Mouse (Mus musculus): ENCODE results near the gene Abcg1. TPM values are rescaled to one million over a fixed set of nuclear protein-coding genes. Genes with fewer than 3 reads are reported as not detected.
A peak's percentile ranks its signal among the peaks of the same experiment; 100 is the strongest.

Abcg1 gene
- polyA plus RNA-seq, 1 experiment from 2014 or later = 9.3 TPM

DNA sequence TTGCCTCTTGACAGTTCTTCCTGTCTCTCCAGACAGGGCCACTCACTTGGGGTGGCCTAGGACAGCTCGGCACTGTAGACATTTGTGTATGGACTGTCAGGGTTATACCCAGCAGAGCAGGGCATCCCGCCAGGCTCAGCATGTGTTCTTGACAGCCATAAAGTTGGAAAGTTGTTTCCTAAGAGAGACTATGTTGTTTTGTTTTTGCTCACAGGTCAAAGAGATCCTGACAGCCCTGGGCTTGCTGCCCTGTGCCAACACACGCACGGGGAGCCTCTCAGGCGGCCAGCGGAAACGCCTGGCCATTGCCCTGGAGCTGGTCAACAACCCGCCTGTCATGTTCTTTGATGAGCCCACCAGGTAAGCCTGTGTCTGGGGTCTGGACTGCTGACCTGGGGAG is 46.3 kb downstream of the Abcg1 start:
- Histone ChIP-seq H3K9ac (no peak overlapping the region), H3K36me3 (replicated peaks) (no peaks in the 10 kb centered on the region), H3K4me2 (no peak overlapping the region), H3K4me1 (replicated peaks) (peaks cover 25% of the 10 kb centered on the region), H3K9me3 (replicated peaks) (no peaks in the 10 kb centered on the region), H3K27ac (replicated peaks) (no peak overlapping the region), H3K4me3 (replicated peaks) (no peak overlapping the region), H3K27me3 (peaks cover 3% of the 10 kb centered on the region; the same call in 1 of the 2 replicates)
- no peak for ATAC-seq (ENCODE audit: insufficient read depth)
- 86% methylated on average over 8 of the region's 8 CpGs for WGBS (ENCODE audit: insufficient replicate concordance)

DNA sequence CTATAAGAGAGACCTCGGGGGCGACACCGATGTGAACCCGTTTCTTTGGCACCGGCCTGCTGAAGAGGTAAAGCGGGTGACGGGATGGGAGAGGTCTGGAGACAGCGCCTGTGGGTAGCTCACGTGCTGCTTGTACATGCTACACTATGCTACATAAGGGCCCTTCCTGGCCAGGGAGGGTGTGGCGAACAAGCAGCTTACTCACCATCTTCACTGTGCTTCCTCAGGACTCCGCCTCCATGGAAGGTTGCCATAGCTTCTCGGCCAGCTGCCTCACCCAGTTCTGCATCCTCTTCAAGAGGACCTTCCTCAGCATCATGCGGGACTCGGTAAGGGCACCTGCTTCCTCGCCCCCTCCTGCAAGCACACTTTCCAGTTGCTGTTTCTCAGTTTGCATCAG is 50.9 kb downstream of the Abcg1 start:
- Histone ChIP-seq H3K4me3 (replicated peaks) (no peak overlapping the region), H3K4me1 (replicated peaks) (peaks cover 15% of the 10 kb centered on the region), H3K27me3 (peaks cover 3% of the 10 kb centered on the region; the same call in 1 of the 2 replicates), H3K36me3 (replicated peaks) (peaks cover 5% of the 10 kb centered on the region; the same call in 1 of the 2 replicates), H3K27ac (replicated peaks) (no peak overlapping the region), H3K4me2 (no peak overlapping the region), H3K9me3 (replicated peaks) (no peaks in the 10 kb centered on the region), H3K9ac (no peak overlapping the region)
- no peak for ATAC-seq (ENCODE audit: insufficient read depth)
- 81% methylated on average over 15 of the region's 15 CpGs for WGBS (ENCODE audit: insufficient replicate concordance)

DNA sequence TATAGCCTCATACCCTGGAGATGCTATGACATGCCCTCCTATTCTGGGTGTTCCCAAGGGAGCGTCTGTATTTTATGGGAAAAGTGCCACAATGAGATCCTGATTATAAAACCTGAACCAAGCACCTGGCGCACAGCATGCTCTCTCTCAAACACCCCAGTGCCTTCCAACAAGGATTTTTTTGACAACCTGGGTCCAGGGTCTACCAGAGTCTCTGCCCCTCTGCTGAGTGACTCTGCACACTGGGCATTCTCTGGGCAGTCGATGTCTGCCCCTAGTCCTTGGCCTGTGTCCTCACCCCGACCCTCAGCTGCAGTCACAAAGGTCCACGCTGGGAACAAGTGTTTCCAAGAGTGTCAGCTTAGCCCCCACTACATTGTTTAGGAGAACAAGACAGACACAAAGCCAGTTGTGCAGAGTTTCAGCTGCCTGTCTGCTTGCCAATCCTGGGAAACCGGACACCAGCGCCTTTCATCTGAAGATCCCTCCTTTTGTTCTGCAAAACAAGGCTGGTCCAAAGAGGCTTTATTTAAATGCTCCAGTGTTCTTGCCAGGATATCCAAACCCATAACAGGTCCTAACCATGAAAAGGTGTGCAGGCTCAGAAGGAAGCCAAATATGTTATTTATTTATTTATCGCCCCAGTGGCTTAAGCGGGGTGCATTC is 55.8 kb downstream of the Abcg1 start:
- no peak for ATAC-seq (ENCODE audit: insufficient read depth)

DNA sequence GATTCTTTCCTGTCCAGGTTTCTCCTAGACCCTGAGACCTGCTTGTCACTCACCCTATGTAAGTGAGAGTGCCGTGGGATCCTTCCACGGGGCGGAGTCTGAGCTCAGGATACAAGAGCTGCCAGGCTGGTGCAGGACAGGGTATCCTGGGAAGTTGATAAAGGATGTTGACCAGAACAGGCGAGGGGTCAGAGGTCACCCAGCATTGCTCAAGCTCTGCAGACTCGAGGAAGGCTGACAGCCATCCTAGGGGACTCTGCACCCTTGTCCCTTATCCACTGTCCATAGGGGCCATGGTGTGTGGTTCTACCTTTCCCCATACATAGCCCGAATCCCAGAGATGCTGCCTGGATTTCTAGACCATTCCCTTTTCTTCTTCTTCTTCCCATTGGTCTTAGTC is 58.6 kb downstream of the Abcg1 start:
- no peaks in the 10 kb centered on the region; the same call in 1 of the 2 replicates for H3K36me3 ChIP-seq (replicated peaks)
- peaks cover 5% of the 10 kb centered on the region; the same call in 1 of the 2 replicates for H3K27me3 ChIP-seq
- H3K4me3 ChIP-seq (replicated peaks) = no peak overlapping the region
- peaks cover 16% of the 10 kb centered on the region for H3K4me1 ChIP-seq (replicated peaks)
- no peak overlapping the region for H3K4me2 ChIP-seq
- H3K9me3 ChIP-seq (replicated peaks) = no peaks in the 10 kb centered on the region
- WGBS (ENCODE audit: insufficient replicate concordance) = 51% methylated on average over 6 of the region's 6 CpGs
- ATAC-seq (ENCODE audit: insufficient read depth) = no peak
- H3K27ac ChIP-seq (replicated peaks) = no peak overlapping the region
- no peak overlapping the region for H3K9ac ChIP-seq

More for the DNA sequence above, 55.8 kb downstream of the Abcg1 start:
- Histone ChIP-seq H3K9ac (no peak overlapping the region), H3K9me3 (replicated peaks) (no peaks in the 10 kb centered on the region), H3K27me3 (no peaks in the 10 kb centered on the region; the same call in 1 of the 2 replicates), H3K4me1 (replicated peaks) (peaks cover 14% of the 10 kb centered on the region; the same call in 1 of the 2 replicates), H3K27ac (replicated peaks) (no peak overlapping the region), H3K36me3 (replicated peaks) (peaks cover 5% of the 10 kb centered on the region; the same call in 1 of the 2 replicates), H3K4me2 (no peak overlapping the region), H3K4me3 (replicated peaks) (no peak overlapping the region)
- 71% methylated on average over 9 of the region's 9 CpGs for WGBS (ENCODE audit: insufficient replicate concordance)

DNA sequence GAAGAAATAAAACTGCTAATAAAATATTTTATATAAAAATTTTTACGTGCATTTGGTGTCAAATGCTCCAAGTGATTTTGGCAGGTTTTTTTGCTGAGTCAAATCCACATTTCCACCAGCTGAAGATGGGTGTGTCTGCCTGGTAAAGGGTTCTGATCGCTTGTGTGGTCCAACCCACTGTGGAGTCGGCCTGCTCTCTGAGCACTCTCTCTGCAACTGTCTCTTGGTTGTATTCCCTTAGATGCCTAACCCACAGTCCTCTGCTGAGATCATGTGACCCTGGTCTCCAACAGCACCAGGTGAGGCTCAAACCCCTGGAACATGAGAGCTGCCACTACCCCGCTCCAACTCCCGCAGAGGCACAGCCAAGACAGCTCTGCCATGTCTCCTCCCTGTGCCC is 60.5 kb downstream of the Abcg1 start:
- H3K27ac ChIP-seq (replicated peaks) = no peak overlapping the region
- H3K4me3 ChIP-seq (replicated peaks) = no peak overlapping the region
- no peak overlapping the region for H3K4me2 ChIP-seq
- H3K9ac ChIP-seq = no peak overlapping the region
- 66% methylated on average over 5 of the region's 5 CpGs for WGBS (ENCODE audit: insufficient replicate concordance)
- peaks cover 21% of the 10 kb centered on the region for H3K27me3 ChIP-seq
- H3K9me3 ChIP-seq (replicated peaks) = no peaks in the 10 kb centered on the region
- no peaks in the 10 kb centered on the region for H3K36me3 ChIP-seq (replicated peaks)
- peaks cover 26% of the 10 kb centered on the region for H3K4me1 ChIP-seq (replicated peaks)
- ATAC-seq (ENCODE audit: insufficient read depth) = no peak

DNA sequence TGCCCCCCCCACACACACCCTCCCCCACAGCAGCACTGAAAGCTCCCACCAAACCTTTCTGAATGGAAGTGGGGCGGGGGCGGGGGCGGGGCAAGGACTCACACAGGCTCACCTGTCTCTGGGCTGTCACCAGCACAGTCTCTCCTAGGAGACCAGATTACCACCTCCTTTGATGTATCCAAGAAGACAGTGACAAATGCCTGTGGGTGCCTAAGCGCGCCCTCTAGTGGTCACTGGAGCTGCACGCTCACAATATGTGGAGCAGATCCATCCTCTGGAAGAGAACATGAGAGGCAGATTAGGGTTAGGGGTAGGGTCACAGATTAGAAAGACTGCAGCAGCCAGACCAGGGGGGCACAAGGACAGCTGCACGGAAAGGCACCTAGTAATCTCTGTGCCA is 62.0 kb downstream of the Abcg1 start:
- Histone ChIP-seq H3K9ac (no peak overlapping the region), H3K27ac (replicated peaks) (no peak overlapping the region), H3K36me3 (replicated peaks) (no peaks in the 10 kb centered on the region), H3K9me3 (replicated peaks) (no peaks in the 10 kb centered on the region), H3K27me3 (peaks cover 23% of the 10 kb centered on the region), H3K4me2 (no peak overlapping the region), H3K4me1 (replicated peaks) (peaks cover 26% of the 10 kb centered on the region), H3K4me3 (replicated peaks) (no peak overlapping the region)
- peak; percentile 44; the same call in 1 of the 2 replicates for ATAC-seq (ENCODE audit: insufficient read depth)
- WGBS (ENCODE audit: insufficient replicate concordance) = 3% methylated on average over 7 of the region's 7 CpGs

DNA sequence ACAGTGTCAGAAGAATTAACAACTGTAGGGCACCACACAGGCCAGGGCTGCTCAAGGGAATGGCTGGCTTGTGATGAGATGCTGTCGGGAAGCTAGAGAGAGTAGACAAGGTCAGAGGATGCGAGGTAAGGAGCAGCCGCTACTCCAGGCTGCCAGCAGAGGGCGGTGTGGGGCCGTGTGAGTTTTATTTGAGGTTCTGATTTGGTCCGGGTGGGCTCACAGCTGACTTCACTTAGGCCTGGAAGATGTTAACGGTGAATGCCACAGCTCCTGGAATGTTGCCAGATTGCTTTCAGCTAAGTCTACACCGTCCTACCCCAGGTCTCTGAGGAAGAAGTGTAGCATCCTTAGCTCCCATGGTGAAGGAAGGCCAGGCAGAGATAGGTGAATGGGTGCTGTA is 64.5 kb downstream of the Abcg1 start:
- peaks cover 25% of the 10 kb centered on the region for H3K27me3 ChIP-seq
- H3K9me3 ChIP-seq (replicated peaks) = no peaks in the 10 kb centered on the region
- H3K9ac ChIP-seq = no peak overlapping the region
- peaks cover 20% of the 10 kb centered on the region for H3K4me1 ChIP-seq (replicated peaks)
- ATAC-seq (ENCODE audit: insufficient read depth) = 0 out of 2 replicates have a peak, but pooled peaks have one; percentile 34
- no peak overlapping the region for H3K4me3 ChIP-seq (replicated peaks)
- H3K36me3 ChIP-seq (replicated peaks) = no peaks in the 10 kb centered on the region
- WGBS (ENCODE audit: insufficient replicate concordance) = 4% methylated on average over 8 of the region's 8 CpGs
- H3K27ac ChIP-seq (replicated peaks) = no peak overlapping the region
- no peak overlapping the region for H3K4me2 ChIP-seq

DNA sequence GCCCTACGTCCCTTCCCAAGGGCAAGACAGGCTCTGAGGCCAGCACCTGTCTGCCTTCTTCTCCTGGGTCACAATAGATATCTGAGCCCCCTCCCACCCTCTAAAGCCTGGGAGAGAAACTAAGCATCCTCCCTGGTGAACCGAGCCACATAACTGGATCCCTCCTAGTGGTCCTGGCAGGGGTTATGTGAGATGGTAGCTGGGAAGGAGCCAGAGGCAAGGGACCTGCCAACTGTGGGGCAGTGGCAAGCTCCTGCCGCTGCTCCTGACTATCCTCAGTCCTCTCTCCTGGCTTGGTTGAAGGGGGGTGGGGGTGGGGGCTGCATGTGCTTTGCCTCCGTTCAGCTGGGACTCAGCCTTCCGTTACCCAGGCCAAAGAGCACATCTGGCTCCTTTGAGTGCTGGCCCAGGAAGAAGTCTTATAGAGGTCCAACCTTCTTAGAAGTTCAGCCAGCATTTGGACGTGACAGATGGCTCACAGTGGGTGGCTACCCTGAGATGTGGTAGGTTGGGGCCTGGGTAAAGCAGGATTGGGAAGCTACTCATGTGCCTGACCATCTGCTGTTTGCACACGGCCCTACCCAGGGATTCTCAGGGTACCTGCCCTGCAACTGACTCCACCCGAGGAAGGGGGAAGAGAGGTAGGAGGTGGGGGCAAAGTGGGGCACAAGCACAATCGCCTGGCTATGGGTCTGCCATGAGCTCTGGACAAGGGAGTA is 68.2 kb downstream of the Abcg1 start:
- Histone ChIP-seq H3K36me3 (replicated peaks) (no peaks in the 10 kb centered on the region), H3K27me3 (peaks cover 31% of the 10 kb centered on the region), H3K4me2 (no peak overlapping the region), H3K4me3 (replicated peaks) (no peak overlapping the region), H3K4me1 (replicated peaks) (peaks cover 18% of the 10 kb centered on the region), H3K9ac (no peak overlapping the region), H3K9me3 (replicated peaks) (no peaks in the 10 kb centered on the region), H3K27ac (replicated peaks) (no peak overlapping the region)
- ATAC-seq (ENCODE audit: insufficient read depth) = no peak
- WGBS (ENCODE audit: insufficient replicate concordance) = 43% methylated on average over 9 of the region's 9 CpGs

DNA sequence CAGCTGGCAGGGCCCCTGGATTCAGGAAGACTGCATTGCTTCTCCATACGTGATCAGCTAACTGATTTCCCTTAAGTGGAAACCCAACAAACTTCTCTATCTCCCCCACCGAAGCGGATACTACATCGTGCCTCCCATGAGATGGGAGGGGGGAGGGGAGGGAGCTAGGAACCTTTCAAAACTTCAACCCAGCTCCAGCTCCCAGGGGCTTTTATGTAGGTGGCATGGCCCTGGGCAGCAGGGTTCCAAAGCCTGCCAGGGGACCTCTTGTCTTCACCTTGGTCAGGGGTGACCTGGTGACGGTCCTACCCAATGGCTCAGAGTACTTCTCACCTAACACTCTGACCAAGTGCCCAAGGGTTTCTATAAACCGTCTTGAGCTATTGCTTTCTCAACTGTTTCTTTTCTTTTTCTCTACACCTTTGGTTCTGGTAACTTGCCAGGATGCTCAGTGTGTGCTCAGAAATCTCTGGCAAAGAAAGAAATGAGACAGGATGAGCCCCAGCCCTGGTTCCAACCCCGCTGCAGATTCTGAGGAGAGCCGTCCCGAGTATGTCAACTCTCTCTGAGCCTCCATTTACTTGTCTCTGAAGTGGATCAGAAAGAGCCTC is 71.3 kb downstream of the Abcg1 start:
- WGBS (ENCODE audit: insufficient replicate concordance) = 59% methylated on average over 9 of the region's 9 CpGs
- Histone ChIP-seq H3K9ac (no peak overlapping the region), H3K4me3 (replicated peaks) (no peak overlapping the region), H3K9me3 (replicated peaks) (no peaks in the 10 kb centered on the region), H3K27me3 (peaks cover 10% of the 10 kb centered on the region; the same call in 1 of the 2 replicates), H3K4me2 (no peak overlapping the region; the same call in 1 of the 2 replicates), H3K36me3 (replicated peaks) (no peaks in the 10 kb centered on the region), H3K4me1 (replicated peaks) (peaks cover 6% of the 10 kb centered on the region; the same call in 1 of the 2 replicates), H3K27ac (replicated peaks) (no peak overlapping the region)
- no peak for ATAC-seq (ENCODE audit: insufficient read depth)

DNA sequence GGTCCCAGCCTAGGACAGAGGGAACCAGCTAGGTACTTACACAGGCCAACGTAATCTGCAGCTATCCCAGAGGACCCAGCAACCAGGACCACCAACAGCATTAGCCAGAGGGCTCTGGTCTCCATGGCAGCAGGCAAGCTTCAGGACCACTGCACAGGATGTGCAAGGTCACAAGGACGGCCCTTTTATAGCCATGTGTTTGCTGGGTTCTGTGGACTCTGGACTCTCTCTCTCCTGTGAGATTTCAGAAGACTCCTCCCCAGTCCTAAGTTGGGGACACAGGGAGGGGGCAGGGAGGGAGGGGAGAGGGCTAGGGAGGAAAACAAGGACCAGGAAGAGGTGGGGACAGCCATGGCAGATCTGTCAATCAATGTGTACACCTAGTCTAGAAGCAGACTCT is 72.0 kb downstream of the Abcg1 start, which contains the start of gene Tff3:
Gene Tff3 (minus strand): TSS at position 195 of the 400 bp plus-strand sequence.
- WGBS (ENCODE audit: insufficient replicate concordance) = 35% methylated on average over 2 of the region's 2 CpGs
- H3K27me3 ChIP-seq = peaks cover 10% of the 10 kb centered on the region; the same call in 1 of the 2 replicates
- H3K9ac ChIP-seq = no peak within 1 kb of the TSS
- H3K36me3 ChIP-seq (replicated peaks) = no peaks in the 10 kb centered on the region
- H3K9me3 ChIP-seq (replicated peaks) = no peaks in the 10 kb centered on the region
- H3K4me2 ChIP-seq = no peak within 1 kb of the TSS; the same call in none of the 2 replicates
- no peak within 1 kb of the TSS for H3K4me3 ChIP-seq (replicated peaks)
- no peak within 1 kb of the TSS for H3K27ac ChIP-seq (replicated peaks)
- H3K4me1 ChIP-seq (replicated peaks) = peaks cover 8% of the 10 kb centered on the region
- no peak; the same call in 1 of the 2 replicates for ATAC-seq (ENCODE audit: insufficient read depth)

DNA sequence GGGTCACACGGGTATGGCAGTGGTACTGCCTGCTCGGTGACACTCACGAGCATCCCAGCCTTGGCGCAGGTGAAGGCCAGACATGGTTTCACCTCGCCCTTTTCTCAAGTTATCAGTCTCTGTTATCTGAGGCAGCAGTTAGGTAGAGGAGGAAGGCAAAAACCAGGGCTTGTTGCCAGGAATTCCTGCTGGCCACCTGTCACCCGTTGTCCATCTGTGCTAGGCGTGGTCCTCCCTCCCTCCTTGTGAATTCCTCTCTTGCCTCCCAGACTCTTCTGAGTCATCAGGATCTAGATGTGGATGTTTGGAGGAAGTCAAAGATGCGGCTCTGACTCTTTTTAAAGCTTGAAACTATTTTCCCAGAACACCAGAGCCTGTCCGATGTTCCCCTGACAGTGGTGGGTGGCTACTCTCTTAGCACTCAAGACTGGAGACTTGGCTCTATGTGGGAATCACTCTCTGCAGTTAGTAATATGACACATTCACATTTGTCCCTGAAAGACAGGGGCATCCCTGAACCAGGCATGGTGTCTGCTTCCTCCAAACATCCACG is 73.9 kb downstream of the Abcg1 start:
- Histone ChIP-seq H3K9ac (no peak overlapping the region), H3K4me3 (replicated peaks) (no peak overlapping the region), H3K27me3 (peaks cover 10% of the 10 kb centered on the region; the same call in 1 of the 2 replicates), H3K4me1 (replicated peaks) (peaks cover 15% of the 10 kb centered on the region), H3K36me3 (replicated peaks) (no peaks in the 10 kb centered on the region), H3K4me2 (no peak overlapping the region), H3K27ac (replicated peaks) (no peak overlapping the region), H3K9me3 (replicated peaks) (no peaks in the 10 kb centered on the region)
- ATAC-seq (ENCODE audit: insufficient read depth) = no peak
- 61% methylated on average over 10 of the region's 10 CpGs for WGBS (ENCODE audit: insufficient replicate concordance)
